Mouse (Mus musculus) midbrain, embryonic 11.5 days (tissue): ENCODE data around the gene Sync. TPM values are rescaled to one million over a fixed set of nuclear protein-coding genes. Genes with fewer than 3 reads are reported as not detected.

ENCODE experiments used
- ATAC-seq: fragments of 200-750 bp; cut with Nextera tagmentation; 2 replicates; pipeline ENCODE4 v1.8.0; 2017; ENCODE audit warnings: moderate TSS enrichment, moderate library complexity; ENCODE audit not compliant: low FRiP score
- DNase-seq: peaks from one replicate; pipeline ENCODE4 v3.0.0; 2015; ENCODE audit warnings: low spot score; ENCODE audit errors: missing footprints
- H3K27ac ChIP-seq: fragments of 300-500 bp; sonication (generic); 2 replicates; pipeline ENCODE4 v1.5.1; 2014; ENCODE audit warnings: low read depth, low read length
- H3K27me3 ChIP-seq: fragments of 300-500 bp; sonication (generic); 2 replicates; pipeline ENCODE4 v1.6.1; 2014; ENCODE audit warnings: mild to moderate bottlenecking, low read length, moderate library complexity, mixed read lengths; ENCODE audit not compliant: control insufficient read depth, insufficient read depth
- H3K36me3 ChIP-seq: fragments of 300-500 bp; sonication (generic); 2 replicates; pipeline ENCODE4 v1.6.1; 2014; ENCODE audit warnings: mild to moderate bottlenecking, low read length, moderate library complexity, mixed read lengths; ENCODE audit not compliant: control insufficient read depth, insufficient read depth
- H3K4me1 ChIP-seq: fragments of 300-500 bp; sonication (generic); 2 replicates; pipeline ENCODE4 v1.6.1; 2014; ENCODE audit warnings: low read length; ENCODE audit not compliant: control insufficient read depth, insufficient read depth
- H3K4me2 ChIP-seq: fragments of 300-500 bp; sonication (generic); 2 replicates; pipeline ENCODE4 v1.6.1; 2014; ENCODE audit warnings: mild to moderate bottlenecking, moderate library complexity
- H3K4me3 ChIP-seq: fragments of 300-500 bp; sonication (generic); 2 replicates; pipeline ENCODE4 v1.5.1; 2014; ENCODE audit warnings: low read depth, low read length
- H3K9ac ChIP-seq: fragments of 300-500 bp; sonication (generic); 2 replicates; pipeline ENCODE4 v1.6.1; 2014; ENCODE audit warnings: low read length
- H3K9me3 ChIP-seq: fragments of 300-500 bp; sonication (generic); 2 replicates; pipeline ENCODE4 v1.6.1; 2016; ENCODE audit warnings: low read length; ENCODE audit not compliant: control insufficient read depth
- WGBS: fragments of 180-500 bp; shearing (Covaris S2); extraction: QIAGEN DNeasy Blood & Tissue Kit; methylation state at CpG from one replicate; pipeline ENCODE4 v1.1.7; 2014; 5-methylcytosine and 5-hydroxymethylcytosine counted together
- polyA plus RNA-seq: library from polyadenylated mRNA; unstranded; fragments of >200 nt; fragmentation: Nextera tagmentation; extraction: Ambion mirVana; gene quantifications from 2 replicates; pipeline ENCODE4 v1.2.1, GENCODE M21; 2014

Sync gene
- polyA plus RNA-seq, 1 experiment from 2014 or later = 0.53 TPM

DNA sequence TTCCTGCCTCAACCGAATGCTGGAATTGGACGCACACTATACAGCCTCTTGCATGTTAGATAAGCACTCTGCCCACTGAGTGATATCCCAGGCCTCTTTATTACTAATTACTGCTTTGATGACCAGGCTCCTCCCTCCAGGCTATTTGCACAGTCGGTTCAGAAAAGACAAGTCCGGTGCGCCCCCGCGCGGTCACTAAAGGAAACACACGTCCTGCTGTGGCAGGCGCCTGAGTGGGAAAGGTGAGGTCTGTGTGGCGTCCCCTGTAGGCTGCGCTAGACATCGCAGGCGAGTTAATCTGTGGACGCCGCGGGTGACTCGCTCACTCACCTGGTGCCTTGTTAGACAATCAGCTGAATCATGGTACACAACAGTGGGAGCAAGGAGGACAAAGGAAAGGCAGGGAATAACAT, 11.0 kb upstream of the Sync start:
- Histone ChIP-seq H3K4me3 (no peak overlapping the region), H3K27ac (no peak overlapping the region), H3K4me1 (no peaks in the 10 kb centered on the region), H3K4me2 (no peak overlapping the region), H3K36me3 (no peaks in the 10 kb centered on the region), H3K9ac (no peak overlapping the region), H3K27me3 (no peaks in the 10 kb centered on the region), H3K9me3 (no peaks in the 10 kb centered on the region)
- DNase-seq (peak; percentile 99), ATAC-seq (peak; percentile 59; the same call in 1 of the 2 replicates)
- WGBS = 3% methylated on average over 18 of the region's 18 CpGs

DNA sequence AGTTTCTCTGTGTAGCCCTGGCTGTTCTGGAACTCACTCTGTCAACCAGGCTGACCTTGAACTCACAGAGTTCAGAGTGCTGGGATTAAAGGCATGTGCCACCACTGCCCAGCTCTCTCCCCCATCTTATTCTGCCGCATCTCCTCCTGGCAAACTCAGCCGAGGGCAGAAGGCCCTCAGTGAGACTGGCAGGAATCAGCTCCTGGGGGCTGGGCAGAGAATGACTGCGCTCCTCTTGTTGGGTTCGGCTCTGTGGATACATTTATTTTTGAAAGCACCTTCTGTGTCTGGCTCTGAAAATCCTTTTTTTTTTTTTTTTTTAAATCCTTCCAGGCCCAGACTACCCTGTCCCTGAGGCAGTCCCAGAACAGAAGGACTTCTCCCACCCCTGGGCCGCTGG, 4.6 kb upstream of the Sync start:
- ATAC-seq = no peak

DNA sequence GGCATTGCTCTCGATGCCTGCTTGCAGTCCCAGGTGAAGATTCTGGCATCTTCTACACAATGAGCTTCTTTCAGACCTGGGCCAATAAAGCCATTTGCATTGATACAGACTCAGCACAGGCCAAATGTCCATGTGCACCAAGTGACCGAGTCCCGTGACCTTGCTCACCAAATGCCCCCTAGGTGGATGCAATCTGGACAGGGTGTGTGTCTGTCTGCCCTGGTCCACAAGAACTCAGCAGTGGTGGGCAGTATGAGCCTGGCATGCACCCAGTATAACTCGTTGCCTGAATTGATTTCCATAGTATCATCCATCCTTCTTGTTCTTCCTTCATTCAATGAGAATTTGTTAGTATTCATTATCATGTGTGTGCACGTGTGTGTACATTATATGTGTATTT, 4.2 kb upstream of the Sync start:
- WGBS = 90% methylated on average over 5 of the region's 5 CpGs
- Histone ChIP-seq H3K9me3 (no peaks in the 10 kb centered on the region), H3K27me3 (peaks cover 18% of the 10 kb centered on the region), H3K27ac (no peak overlapping the region), H3K4me2 (no peak overlapping the region), H3K4me1 (peaks cover 11% of the 10 kb centered on the region), H3K9ac (no peak overlapping the region), H3K36me3 (no peaks in the 10 kb centered on the region), H3K4me3 (no peak overlapping the region)
- ATAC-seq (no peak), DNase-seq (peak; percentile 21)

More for the DNA sequence above, 4.6 kb upstream of the Sync start:
- Histone ChIP-seq H3K36me3 (no peaks in the 10 kb centered on the region), H3K27ac (no peak overlapping the region), H3K9me3 (no peaks in the 10 kb centered on the region), H3K4me2 (no peak overlapping the region), H3K9ac (no peak overlapping the region), H3K4me1 (peaks cover 11% of the 10 kb centered on the region), H3K27me3 (peaks cover 18% of the 10 kb centered on the region), H3K4me3 (no peak overlapping the region)
- peak; percentile 65 for DNase-seq
- WGBS = 86% methylated on average over 5 of the region's 5 CpGs

DNA sequence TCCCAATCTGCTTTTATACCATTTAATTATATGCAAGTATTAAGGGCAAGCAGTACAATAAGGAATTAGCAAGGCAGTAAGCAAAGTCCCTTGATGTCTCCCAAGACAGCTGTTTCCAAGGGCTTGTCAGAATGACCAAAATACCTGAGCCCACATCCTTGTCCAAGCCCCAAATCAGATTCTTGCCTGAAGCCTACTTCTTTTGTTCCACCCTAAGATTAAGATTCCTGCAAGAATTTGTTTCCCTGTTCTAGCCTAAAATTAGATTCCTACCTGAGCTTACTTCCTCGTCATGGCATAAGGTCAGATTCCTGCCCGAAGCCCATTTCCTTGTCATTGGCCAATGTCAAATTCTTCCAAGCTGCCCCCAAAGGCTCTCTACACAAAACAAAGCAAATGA, 2.7 kb upstream of the Sync start:
- H3K27me3 ChIP-seq = peaks cover 18% of the 10 kb centered on the region
- DNase-seq (peak; percentile 72), ATAC-seq (no peak)
- no peak overlapping the region for H3K9ac ChIP-seq
- H3K9me3 ChIP-seq = no peaks in the 10 kb centered on the region
- H3K27ac ChIP-seq = no peak overlapping the region
- H3K4me1 ChIP-seq = peaks cover 11% of the 10 kb centered on the region
- no peaks in the 10 kb centered on the region for H3K36me3 ChIP-seq
- no peak overlapping the region for H3K4me3 ChIP-seq
- no peak overlapping the region for H3K4me2 ChIP-seq
- WGBS = 89% methylated on average over 2 of the region's 2 CpGs

DNA sequence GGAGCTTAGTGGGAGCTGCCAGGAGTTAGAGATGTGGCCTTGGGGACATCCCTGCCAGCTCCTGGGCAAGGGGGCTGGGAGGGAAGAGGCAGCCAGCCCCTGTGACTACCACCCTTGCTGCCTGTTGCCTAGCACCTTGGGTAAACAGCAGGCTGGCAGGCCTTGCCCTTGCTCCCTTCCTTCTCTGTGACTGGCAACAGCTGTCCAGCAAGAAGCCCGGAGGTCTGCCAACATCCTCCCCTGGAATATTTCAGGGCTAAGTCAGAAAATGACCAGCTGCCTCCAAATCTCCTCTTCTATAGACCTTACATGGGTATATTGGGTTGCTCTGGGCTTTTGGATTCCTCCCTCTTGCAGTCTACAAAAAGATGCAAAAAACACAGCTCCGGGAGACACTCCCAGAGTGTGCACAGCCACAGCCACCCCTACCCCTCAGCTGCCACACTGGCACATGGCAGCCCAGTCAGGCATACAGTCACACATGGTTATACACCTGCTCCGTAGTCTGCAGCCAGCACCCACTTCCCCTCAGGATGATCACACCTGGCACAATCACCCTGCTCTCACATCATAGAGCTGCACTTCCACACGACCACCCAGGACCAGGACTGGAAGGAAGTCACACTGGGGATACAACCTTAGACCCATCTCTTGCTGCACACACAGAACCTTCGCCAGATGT, 1.3 kb upstream of the Sync start:
- H3K4me2 ChIP-seq = no peak overlapping the region
- no peaks in the 10 kb centered on the region for H3K36me3 ChIP-seq
- no peak overlapping the region for H3K9ac ChIP-seq
- peaks cover 11% of the 10 kb centered on the region for H3K4me1 ChIP-seq
- peak; percentile 83 for DNase-seq
- 0 out of 2 replicates have a peak, but pooled peaks have one; percentile 5 for ATAC-seq
- H3K27ac ChIP-seq = no peak overlapping the region
- 69% methylated on average over 5 of the region's 5 CpGs for WGBS
- peaks cover 18% of the 10 kb centered on the region for H3K27me3 ChIP-seq
- no peaks in the 10 kb centered on the region for H3K9me3 ChIP-seq
- H3K4me3 ChIP-seq = no peak overlapping the region

DNA sequence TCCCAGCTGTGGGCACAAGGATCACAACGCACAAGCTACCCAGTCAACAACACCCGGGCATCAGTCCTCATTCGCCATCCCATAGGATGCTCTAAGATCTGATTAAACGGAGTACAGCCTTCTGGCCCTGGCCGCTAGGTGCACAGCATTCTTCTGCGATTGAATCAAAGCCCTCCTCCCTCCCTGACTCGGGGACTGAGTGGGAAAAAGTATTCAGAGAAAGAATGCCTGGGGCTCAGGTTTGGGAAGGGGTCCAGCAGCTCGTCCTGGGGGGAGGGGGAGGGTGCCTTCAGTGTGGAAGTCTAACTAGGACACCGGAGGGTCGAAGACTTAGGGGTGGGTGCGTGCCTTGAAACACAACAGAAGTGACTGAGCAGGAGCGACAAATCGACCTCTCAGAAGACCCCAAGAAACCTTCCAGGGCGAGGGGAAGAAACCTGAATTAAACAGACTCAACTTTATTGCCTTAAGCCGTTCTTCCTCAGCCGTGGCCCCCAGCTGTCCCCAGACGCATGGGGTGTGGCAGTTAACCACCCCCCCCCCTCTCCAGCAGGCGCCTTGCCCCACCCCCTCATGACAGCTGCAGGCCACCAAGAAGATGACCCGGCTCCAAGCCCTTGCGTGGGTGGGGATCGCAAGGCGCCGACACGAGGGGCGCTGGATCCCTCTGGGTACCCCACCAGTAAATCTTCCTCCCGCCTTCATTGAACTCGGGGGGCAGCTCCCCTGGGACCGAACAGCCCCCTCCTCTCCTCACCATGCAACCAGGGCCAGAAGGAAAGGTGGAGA, 540 bp upstream of the Sync start:
- H3K9ac ChIP-seq = peak overlapping the region; percentile 57
- H3K4me3 ChIP-seq = peak overlapping the region; percentile 50
- peak; percentile 46; the same call in 1 of the 2 replicates for ATAC-seq
- peaks cover 18% of the 10 kb centered on the region for H3K27me3 ChIP-seq
- peaks cover 11% of the 10 kb centered on the region for H3K4me1 ChIP-seq
- WGBS = 4% methylated on average over 28 of the region's 28 CpGs
- no peak overlapping the region for H3K27ac ChIP-seq
- peak overlapping the region; percentile 86 for H3K4me2 ChIP-seq
- peak; percentile 91 for DNase-seq
- no peaks in the 10 kb centered on the region for H3K9me3 ChIP-seq
- no peaks in the 10 kb centered on the region for H3K36me3 ChIP-seq

DNA sequence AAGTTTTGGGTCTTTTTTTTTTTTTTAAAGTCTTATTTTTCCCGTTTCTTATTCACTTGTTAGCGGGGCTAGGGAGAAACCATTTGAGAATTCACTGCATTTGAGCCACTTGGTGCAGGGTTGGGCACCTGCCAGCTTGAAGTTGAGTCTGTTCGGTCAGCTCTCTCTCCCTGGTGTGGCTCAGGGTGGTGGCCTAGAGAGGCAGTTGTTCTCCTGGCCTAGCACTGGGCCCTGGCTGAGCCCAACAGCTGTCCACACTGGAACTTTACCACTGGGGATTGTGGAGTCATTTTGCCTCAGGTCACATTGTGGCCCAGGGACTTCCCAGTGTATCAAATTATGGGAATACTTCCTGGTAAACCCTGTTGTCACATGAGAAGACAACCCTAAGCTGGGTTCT, 650 bp downstream of the Sync start:
- peak overlapping the region; percentile 50 for H3K4me3 ChIP-seq
- ATAC-seq (no peak), DNase-seq (peak; percentile 91)
- no peaks in the 10 kb centered on the region for H3K9me3 ChIP-seq
- H3K9ac ChIP-seq = no peak overlapping the region
- 43% methylated on average over 3 of the region's 3 CpGs for WGBS
- no peak overlapping the region for H3K27ac ChIP-seq
- peaks cover 11% of the 10 kb centered on the region for H3K4me1 ChIP-seq
- H3K27me3 ChIP-seq = peaks cover 18% of the 10 kb centered on the region
- peak overlapping the region; percentile 86 for H3K4me2 ChIP-seq
- H3K36me3 ChIP-seq = no peaks in the 10 kb centered on the region

DNA sequence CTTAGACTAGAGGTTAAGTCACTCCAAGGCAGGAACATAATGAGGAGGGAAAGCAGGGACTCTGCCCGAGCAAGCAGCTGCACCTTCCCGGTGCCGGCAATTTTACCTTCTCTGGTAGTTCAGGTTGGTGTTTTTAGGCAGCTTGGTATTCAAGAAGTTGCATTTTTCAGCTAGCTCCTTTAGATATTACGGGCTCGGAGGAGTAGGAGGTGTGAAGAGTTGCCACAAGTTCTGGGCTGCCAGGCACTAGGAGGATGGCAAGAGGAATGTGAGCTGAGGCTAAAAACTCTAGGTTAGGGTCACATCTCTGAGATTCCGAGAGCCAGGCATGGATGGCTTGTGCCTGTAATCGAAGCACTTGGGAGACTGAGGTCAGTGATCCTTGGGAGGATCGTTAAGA, 2.3 kb downstream of the Sync start:
- H3K27me3 ChIP-seq = peaks cover 18% of the 10 kb centered on the region

DNA sequence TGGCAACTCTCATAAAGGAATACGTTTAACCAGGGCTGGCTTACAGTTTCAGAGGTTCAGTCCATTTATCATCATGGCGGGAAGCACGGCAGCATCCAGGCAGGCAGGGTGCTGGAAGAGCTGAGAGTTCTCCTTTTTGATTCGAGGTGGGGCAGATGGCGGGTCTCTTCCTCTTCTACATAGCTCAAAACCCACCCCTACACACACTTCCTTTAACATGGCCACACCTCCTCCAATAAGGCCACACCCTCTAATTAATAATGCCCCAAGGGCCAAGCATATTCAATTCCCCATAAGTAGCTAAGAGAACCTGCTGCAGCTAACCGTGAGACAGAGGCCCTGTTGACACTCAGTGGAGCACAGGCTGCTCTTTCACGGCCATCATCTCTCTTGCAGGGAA, 5.4 kb downstream of the Sync start:
- no peak overlapping the region for H3K4me3 ChIP-seq

More for the DNA sequence above, 2.3 kb downstream of the Sync start:
- Histone ChIP-seq H3K4me3 (no peak overlapping the region), H3K4me1 (peaks cover 11% of the 10 kb centered on the region), H3K9me3 (no peaks in the 10 kb centered on the region), H3K36me3 (no peaks in the 10 kb centered on the region), H3K4me2 (no peak overlapping the region), H3K27ac (no peak overlapping the region), H3K9ac (no peak overlapping the region)
- ATAC-seq = no peak
- DNase-seq = peak; percentile 71
- 90% methylated on average over 8 of the region's 8 CpGs for WGBS

More for the DNA sequence above, 5.4 kb downstream of the Sync start:
- 72% methylated on average over 7 of the region's 7 CpGs for WGBS
- Histone ChIP-seq H3K36me3 (no peaks in the 10 kb centered on the region), H3K9ac (no peak overlapping the region), H3K4me1 (no peaks in the 10 kb centered on the region), H3K4me2 (no peak overlapping the region), H3K27me3 (no peaks in the 10 kb centered on the region; the same call in 1 of the 2 replicates), H3K9me3 (no peaks in the 10 kb centered on the region), H3K27ac (no peak overlapping the region)
- DNase-seq (no peak), ATAC-seq (no peak)
